Mouse (Mus musculus) myocyte (in vitro differentiated cells): Measurements from ENCODE around the gene Eln.

Experiments
- CEBPB ChIP-seq: IDR thresholded peaks from 2 replicates; pipeline ENCODE4 v1.6.1; 2011; ENCODE audit warnings: mild to moderate bottlenecking, moderate library complexity; ENCODE audit not compliant: poor library complexity, insufficient read depth, severe bottlenecking
- E2F4 ChIP-seq: IDR thresholded peaks from one replicate; pipeline ENCODE4 v1.6.1; 2011; ENCODE audit warnings: mild to moderate bottlenecking, control low read depth, moderate library complexity; ENCODE audit not compliant: insufficient read depth
- MAX ChIP-seq: IDR thresholded peaks from one replicate; pipeline ENCODE4 v1.6.1; 2011; ENCODE audit warnings: low read depth, mild to moderate bottlenecking, control low read depth
- MYOD1 ChIP-seq, 3 experiments: IDR thresholded peaks; one replicate each; pipeline ENCODE4 v1.6.1; 2011; ENCODE audit warnings: control low read depth in 2 of 3, low read depth in 2 of 3, mild to moderate bottlenecking in 2 of 3, moderate library complexity in 1 of 3; ENCODE audit not compliant: insufficient read length in 2 of 3, control insufficient read depth in 1 of 3
- MYOG ChIP-seq, 3 experiments: IDR thresholded peaks; one replicate each; pipeline ENCODE4 v1.6.1; 2011; ENCODE audit warnings: control low read depth in 2 of 3, low read depth in 2 of 3, mild to moderate bottlenecking in 2 of 3; ENCODE audit not compliant: insufficient read length in 2 of 3, control insufficient read depth in 1 of 3, insufficient read depth in 1 of 3
- POLR2A ChIP-seq: IDR thresholded peaks from one replicate; pipeline ENCODE4 v1.6.1; 2011; ENCODE audit warnings: low read depth, mild to moderate bottlenecking, control low read depth, moderate library complexity; ENCODE audit not compliant: insufficient read length
- POLR2AphosphoS2 ChIP-seq: IDR thresholded peaks from one replicate; pipeline ENCODE4 v1.6.1; 2011; ENCODE audit warnings: low read depth, control low read depth; ENCODE audit not compliant: insufficient read length
- REST ChIP-seq: IDR thresholded peaks from one replicate; pipeline ENCODE4 v1.6.1; 2011; ENCODE audit warnings: mild to moderate bottlenecking, control low read depth, moderate library complexity; ENCODE audit not compliant: insufficient read depth, insufficient read length
- SRF ChIP-seq: IDR thresholded peaks from one replicate; pipeline ENCODE4 v1.6.1; 2011; ENCODE audit warnings: low read depth; ENCODE audit not compliant: control insufficient read depth, insufficient read length
- TCF12 ChIP-seq: IDR thresholded peaks from one replicate; pipeline ENCODE4 v1.6.1; 2011; ENCODE audit warnings: mild to moderate bottlenecking, control low read depth; ENCODE audit not compliant: poor library complexity, insufficient read depth, severe bottlenecking
- TCF3 ChIP-seq: IDR thresholded peaks from one replicate; pipeline ENCODE4 v1.6.1; 2011; ENCODE audit warnings: low read depth, control low read depth; ENCODE audit not compliant: insufficient read length
- USF1 ChIP-seq: IDR thresholded peaks from one replicate; pipeline ENCODE4 v1.6.1; 2011; ENCODE audit warnings: low read depth, mild to moderate bottlenecking, control low read depth, moderate library complexity

DNA sequence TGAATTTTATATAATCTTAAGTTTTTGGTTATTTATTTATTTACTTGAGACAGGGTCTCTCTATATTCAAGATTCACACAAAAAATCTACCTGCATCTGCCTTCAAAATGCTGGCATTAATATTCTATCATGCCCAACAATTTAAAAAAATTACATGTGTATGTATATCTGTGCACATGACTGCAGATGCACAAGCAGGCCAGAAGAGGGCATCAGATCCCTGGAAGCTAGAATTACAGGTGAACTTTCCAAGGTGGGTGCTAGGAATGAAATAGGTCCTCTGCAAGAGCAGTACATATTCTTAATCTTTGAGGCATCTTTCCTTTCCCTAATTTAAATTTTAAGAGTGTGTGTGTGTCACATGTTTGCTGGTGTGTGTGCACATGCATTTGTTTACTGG, 33.8 kb upstream of the Eln start:
- TF ChIP-seq REST (no peak), USF1 (no peak), POLR2A (no peak), TCF12 (no peak), MYOG (IDR thresholded peaks at IDR 0.05; ENCODE audit: control insufficient read depth in 1 of 3, insufficient read depth in 1 of 3, insufficient read length in 2 of 3, low read depth in 2 of 3) (no peak), E2F4 (no peak), MYOD1 (IDR thresholded peaks at IDR 0.05; ENCODE audit: control insufficient read depth in 1 of 3, insufficient read length in 2 of 3, low read depth in 2 of 3) (no peak), MAX (no peak), TCF3 (no peak), CEBPB (no peak), POLR2AphosphoS2 (no peak), SRF (no peak)
